In the genomic region with DNA sequence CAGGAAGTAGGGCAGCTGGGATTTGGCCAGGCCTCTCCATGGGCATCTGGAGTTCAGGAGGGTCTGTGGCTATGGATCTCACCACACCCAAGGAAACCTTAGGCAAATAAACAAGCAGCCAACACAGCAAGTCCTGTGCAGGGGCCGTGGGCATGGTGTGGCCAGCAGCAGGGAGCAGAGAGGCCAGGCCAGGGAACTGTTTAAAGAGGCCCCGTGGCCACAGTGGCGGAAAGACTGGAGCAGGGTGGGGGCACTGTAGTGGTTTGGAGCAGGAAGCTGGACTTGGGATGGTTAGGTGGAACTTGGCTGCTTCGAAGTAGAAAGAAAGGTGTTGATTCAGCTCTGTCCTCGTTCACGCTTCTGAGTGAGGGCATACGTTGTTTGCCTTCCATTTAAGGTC, we compare ENCODE assay signal across 23 mouse cellular contexts. TPM values are rescaled to one million over a fixed set of nuclear protein-coding genes. Genes with fewer than 3 reads are reported as not detected.
"Had no signal": no experiment of that assay in that cellular context is flagged by ENCODE, and none has a peak within 500 bp of the region (broad histone marks: within the 10 kb centered on the region; RNA-seq: fewer than 3 reads in every experiment).

No protein-coding gene starts in this region.

- H3K4me3 ChIP-seq: midbrain, embryonic 10.5 days; midbrain, embryonic 12.5 days; myocyte; neural tube, embryonic 13.5 days; neural tube, embryonic 15.5 days had no signal

- H3K36me3 ChIP-seq: midbrain, embryonic 10.5 days; midbrain, embryonic 12.5 days; neural tube, embryonic 13.5 days; neural tube, embryonic 15.5 days had no signal

- H3K27ac ChIP-seq: midbrain, embryonic 10.5 days; midbrain, embryonic 12.5 days; neural tube, embryonic 13.5 days; neural tube, embryonic 15.5 days had no signal

- DNase-seq: lung, embryonic 14.5 days; lung, postnatal 10 days; lung, postnatal 4 days; midbrain, embryonic 14.5 days; retina, postnatal 1 day; right cerebral cortex, adult 18-20 months; right cerebral cortex, postnatal 25 days; right cerebral cortex, postnatal 4 days; spleen, adult 18-20 months; thymus, adult 18-20 months; thymus, postnatal 14 days; thymus, postnatal 36 days had no signal

- H3K4me2 ChIP-seq: lung, embryonic 14.5 days; midbrain, embryonic 12.5 days; neural tube, embryonic 13.5 days; neural tube, embryonic 15.5 days had no signal

- H3K9me3 ChIP-seq: midbrain, embryonic 10.5 days; midbrain, embryonic 12.5 days; neural tube, embryonic 13.5 days; neural tube, embryonic 15.5 days had no signal

- H3K9ac ChIP-seq: lung, embryonic 14.5 days; midbrain, embryonic 12.5 days; neural tube, embryonic 13.5 days; neural tube, embryonic 15.5 days had no signal

- ATAC-seq: midbrain, embryonic 16.5 days had no signal

RNA-seq across cellular contexts. Expression of gene Zfp385c, which starts 5.0 kb away (rescaled TPM):
- polyA plus RNA-seq: lung, embryonic 14.5 days; neural tube, embryonic 11.5 days; stomach, embryonic 14.5 days had no signal

RNA-seq across cellular contexts. Expression of gene Hspb9, which starts 26.4 kb away (rescaled TPM):
- polyA plus RNA-seq: lung, embryonic 16.5 days; midbrain, embryonic 16.5 days; neural tube, embryonic 11.5 days; neural tube, embryonic 15.5 days; small intestine, adult 2 months; thymus, postnatal 0 days had no signal
